Mouse (Mus musculus): ENCODE measurements around the gene Stat6.
A peak's percentile ranks its signal among the peaks of the same experiment; 100 is the strongest.

Stat6 gene

DNA sequence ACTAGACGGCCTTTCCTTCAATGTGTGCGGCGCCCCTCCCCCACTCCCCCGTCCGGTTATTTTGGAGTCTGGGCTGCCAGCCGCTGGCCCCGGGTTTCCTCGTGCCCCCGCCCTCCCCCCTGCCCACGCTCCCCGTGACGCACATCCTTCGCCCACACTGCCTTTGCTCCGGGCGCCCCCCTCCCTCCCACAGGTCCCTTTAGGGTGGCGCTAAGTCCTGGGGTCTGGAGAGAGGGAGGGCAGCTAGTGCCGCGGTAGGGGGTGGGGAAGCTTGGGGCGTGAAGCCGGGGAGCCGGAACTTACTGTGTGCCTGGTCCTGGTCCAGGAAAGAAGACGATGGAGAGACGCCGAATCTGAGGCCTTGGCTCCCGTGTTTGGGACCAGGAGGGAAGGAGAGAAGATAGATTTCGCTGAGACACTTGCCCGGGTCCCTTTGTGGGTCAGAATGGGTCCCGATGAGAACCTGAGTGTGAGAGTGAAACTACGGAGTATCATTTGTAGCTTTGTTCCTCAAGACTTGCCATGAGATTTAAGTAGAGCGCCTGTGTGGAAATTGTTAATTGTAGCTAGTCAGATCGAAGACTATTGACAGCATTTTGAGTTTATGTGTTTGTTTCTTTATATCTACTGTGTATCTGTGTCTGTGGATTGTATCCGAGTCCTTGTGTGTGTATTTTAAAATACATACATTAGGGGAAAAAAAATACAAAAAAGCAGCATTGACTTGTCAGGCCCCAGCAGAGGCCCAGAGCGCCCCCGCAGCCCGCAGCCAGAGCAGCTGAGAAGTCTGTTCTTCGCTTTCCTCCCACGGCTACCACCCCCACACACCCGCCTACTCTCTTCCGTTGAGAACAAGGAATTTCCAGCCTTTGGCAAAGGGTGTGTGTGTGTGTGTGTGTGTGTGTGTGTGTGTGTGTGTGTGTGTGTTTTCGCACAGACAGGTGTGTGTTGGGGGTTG, 25.6 kb downstream of the Stat6 start, which contains the start of gene Nab2:
Nab2 (minus strand) TSS at position 476 of the 958 bp plus-strand sequence.
- Histone ChIP-seq H3K36me3 (ENCODE audit: control insufficient read depth, insufficient read depth, low read length, poor library complexity, severe bottlenecking) (no peaks in the 10 kb centered on the region; the same call in none of the 2 replicates), H3K27me3 (ENCODE audit: control insufficient read depth, insufficient read depth, low read length, poor library complexity, severe bottlenecking) (no peaks in the 10 kb centered on the region)
- peak; percentile 95 for DNase-seq (ENCODE audit: low read depth, low spot score)

DNA sequence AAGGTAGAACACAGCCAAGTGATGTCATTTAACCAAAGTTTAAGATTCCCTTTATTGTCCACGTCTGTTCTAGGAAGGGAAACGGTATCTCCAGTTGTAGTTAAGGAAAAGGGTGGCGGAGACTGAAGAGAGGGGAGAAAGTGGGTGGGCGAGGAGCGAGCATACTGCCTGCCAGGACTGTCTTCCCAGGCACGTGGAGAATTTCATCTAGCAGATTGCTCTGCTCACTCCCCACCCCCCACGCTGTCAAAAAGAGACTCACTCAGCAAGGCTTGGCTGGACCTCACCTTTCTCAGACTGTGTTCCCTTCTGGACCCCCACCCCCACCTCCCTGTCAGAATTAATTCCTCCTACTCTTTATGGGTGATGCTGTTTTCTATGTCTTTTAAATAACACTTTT, 26.4 kb downstream of the Stat6 start:
- no peaks in the 10 kb centered on the region for H3K27me3 ChIP-seq (ENCODE audit: control insufficient read depth, insufficient read depth, low read length, poor library complexity, severe bottlenecking)
- no peak for DNase-seq (ENCODE audit: low read depth, low spot score)
- no peaks in the 10 kb centered on the region; the same call in 1 of the 2 replicates for H3K36me3 ChIP-seq (ENCODE audit: control insufficient read depth, insufficient read depth, low read length, poor library complexity, severe bottlenecking)

DNA sequence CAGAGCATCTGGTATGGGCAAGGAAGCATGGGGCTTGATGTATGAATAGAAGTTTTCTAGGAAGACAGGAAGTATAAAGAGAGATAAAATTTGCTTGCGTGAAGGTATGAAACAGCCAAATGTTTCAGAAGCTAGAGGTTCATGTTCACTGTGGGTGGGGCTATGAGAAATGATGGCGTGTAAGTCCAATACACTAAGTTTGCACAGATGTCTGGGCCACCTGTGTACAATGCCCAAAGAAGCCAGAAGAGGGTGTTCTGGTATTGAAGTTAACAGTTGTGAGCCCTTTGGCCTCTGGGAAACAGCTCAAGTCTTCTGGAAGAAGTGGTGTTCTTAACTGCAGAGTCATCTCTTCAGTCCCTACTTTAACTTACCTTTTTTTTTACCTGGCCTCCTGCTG, 27.4 kb downstream of the Stat6 start:
- Histone ChIP-seq H3K27me3 (ENCODE audit: control insufficient read depth, insufficient read depth, low read length, poor library complexity, severe bottlenecking) (no peaks in the 10 kb centered on the region), H3K36me3 (ENCODE audit: control insufficient read depth, insufficient read depth, low read length, poor library complexity, severe bottlenecking) (no peaks in the 10 kb centered on the region)
- DNase-seq (ENCODE audit: low read depth, low spot score), result peak; percentile 46

DNA sequence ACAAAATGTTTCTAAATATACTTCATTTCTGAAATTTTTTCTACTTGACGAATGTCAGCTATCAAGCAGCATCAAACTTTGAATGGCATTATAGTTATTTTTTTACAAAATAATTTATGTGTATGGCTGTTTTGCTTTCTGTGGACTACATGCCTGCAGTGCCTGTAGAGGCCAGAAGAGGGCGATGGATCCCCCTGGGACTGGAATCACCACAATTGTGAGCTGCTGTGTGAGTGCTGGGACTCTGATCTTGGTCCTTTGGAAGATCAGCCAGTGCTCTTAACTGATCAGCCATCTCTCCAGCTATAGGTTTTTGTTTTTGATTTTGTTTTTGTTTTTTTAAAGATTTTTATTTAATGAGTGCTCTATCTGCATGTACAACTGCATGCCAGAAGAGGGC, 28.5 kb downstream of the Stat6 start:
- Histone ChIP-seq H3K27me3 (ENCODE audit: control insufficient read depth, insufficient read depth, low read length, poor library complexity, severe bottlenecking) (no peaks in the 10 kb centered on the region), H3K36me3 (ENCODE audit: control insufficient read depth, insufficient read depth, low read length, poor library complexity, severe bottlenecking) (no peaks in the 10 kb centered on the region)
- DNase-seq (ENCODE audit: low read depth, low spot score), result peak; percentile 76

DNA sequence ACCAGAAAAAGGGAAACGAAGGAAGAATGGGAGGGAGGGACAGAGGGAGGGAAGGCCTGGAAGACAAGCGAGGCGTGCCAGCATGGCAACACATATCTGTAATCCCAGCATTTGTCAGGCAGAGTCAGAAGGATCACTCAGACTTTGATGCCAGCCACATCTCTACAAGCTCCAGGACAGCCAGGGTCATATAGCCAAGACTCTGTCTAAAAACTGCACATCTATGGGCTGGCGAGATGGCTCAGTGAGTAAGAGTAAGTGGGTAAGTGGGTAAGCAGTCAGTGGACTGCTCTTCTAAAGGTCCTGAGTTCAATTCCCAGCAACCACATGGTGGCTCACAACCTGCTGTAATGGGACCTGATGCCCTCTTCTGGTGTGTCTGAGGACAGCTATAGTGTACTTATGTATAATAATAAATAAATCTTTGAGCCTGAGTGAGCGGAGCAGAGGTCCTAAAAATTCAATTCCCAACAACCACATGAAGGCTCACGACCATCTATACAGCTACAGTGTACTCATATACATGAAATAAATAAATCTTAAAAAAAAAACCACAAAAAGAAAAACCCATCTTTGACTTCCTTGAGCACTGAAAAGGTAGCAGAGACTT, 31.4 kb downstream of the Stat6 start:
- Histone ChIP-seq H3K36me3 (ENCODE audit: control insufficient read depth, insufficient read depth, low read length, poor library complexity, severe bottlenecking) (no peaks in the 10 kb centered on the region), H3K27me3 (ENCODE audit: control insufficient read depth, insufficient read depth, low read length, poor library complexity, severe bottlenecking) (no peaks in the 10 kb centered on the region)
- DNase-seq (ENCODE audit: low read depth, low spot score), result no peak

DNA sequence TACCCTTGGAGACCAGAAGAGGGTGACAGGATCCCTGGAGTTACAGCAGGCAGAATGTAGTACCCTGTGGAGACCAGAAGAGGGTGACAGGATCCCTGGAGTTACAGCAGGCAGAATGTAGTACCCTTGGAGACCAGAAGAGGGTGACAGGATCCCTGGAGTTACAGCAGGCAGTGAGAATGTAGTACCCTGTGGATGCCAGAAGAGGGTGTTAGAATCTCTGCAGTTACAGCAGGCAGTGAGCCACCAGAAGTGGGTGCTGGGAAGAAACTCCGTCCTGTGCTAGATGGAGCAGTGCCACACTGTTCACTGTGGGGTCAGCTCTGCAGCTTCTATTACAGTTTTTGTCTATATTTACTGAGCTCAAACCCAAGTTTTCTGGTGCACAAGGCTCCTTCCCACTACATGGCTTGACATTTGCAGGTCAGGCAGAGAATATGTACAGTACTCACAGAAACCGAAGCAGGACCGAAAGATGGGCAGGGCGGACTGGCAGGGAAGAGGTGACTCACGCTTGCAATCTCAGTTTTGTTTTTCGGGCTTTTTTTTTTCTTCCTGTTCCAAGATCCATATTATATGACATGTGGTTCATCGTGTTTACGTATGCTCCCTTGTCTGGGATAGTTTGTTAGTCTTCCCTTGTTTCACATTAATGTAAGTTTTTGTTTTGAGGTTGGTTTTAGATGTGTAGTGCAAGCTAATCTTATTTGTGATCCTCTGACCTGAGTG, 32.2 kb downstream of the Stat6 start:
- no peaks in the 10 kb centered on the region for H3K36me3 ChIP-seq (ENCODE audit: control insufficient read depth, insufficient read depth, low read length, poor library complexity, severe bottlenecking)
- peak; percentile 78 for DNase-seq (ENCODE audit: low read depth, low spot score)

DNA sequence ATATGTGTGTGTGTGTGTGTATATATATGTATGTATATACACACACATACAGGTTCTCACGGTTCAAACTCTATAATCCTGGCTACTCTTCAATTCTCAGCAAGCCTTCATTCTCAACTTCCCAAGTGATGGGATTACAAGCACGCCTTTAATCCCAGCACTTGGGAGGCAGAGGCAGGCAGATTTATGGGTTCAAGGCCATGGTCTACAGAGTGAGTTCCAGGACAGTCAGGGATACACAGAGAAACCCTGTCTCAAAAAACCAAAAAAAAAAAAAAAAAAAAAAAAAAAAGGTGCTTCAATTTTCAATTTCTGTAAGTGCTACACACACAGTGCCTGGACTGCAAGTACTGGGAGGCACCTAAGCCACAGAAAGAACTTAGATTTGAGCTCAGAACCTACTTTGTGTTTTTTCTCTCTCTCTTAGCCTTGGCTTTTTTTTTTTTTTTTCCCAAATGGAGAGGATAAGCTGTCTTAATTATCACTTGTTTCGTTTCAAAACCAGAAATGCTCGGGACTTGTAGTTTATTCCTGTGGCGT, 33.1 kb downstream of the Stat6 start:
- Histone ChIP-seq H3K27me3 (ENCODE audit: control insufficient read depth, insufficient read depth, low read length, poor library complexity, severe bottlenecking) (no peaks in the 10 kb centered on the region), H3K36me3 (ENCODE audit: control insufficient read depth, insufficient read depth, low read length, poor library complexity, severe bottlenecking) (no peaks in the 10 kb centered on the region)
- no peak for DNase-seq (ENCODE audit: low read depth, low spot score)

More for the DNA sequence above, 32.2 kb downstream of the Stat6 start:
- H3K27me3 ChIP-seq (ENCODE audit: control insufficient read depth, insufficient read depth, low read length, poor library complexity, severe bottlenecking), result no peaks in the 10 kb centered on the region

DNA sequence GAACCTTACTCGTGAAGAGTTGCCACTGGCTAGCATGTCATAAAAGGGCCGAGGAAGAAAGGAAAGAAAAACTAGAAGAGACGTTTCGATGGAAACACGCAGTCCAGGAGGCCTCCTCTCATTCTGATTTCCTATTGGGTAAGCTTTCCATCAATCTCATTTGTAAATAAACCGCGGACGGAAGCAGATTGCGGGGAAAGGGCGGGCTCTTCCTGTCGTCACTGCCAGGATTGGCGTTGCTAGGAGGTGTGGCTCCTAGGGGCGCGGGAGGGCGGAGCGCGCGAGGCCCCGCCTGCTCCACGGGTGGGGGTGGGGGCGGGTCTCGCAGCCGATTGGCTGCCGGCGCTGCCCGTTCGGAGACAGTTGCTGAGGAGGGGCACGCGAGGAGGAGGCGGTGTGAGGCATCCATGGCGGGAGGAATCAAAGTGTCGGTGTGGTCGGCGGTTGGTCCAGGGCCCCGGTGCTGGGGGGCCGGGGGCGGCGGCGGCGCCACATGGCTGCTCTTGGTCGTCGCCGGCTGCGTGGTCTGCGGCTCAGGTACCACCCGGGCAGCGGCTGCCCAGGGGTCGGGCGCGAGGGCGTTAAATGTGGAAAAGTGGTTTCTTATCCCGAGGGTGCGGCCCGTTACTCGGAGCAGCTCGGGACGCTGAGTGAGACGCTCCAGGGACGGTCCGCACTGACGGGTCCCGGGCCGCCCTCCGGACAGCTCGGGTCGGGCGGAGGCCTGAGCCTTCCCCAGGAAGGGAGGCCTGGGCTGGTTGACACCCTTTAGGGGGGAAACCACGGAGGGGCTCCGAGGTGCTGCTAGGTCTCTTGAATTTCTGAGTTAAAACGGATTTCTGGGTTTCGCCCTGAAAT, 34.1 kb downstream of the Stat6 start:
- no peaks in the 10 kb centered on the region for H3K27me3 ChIP-seq (ENCODE audit: control insufficient read depth, insufficient read depth, low read length, poor library complexity, severe bottlenecking)
- DNase-seq (ENCODE audit: low read depth, low spot score), result peak; percentile 99
- H3K36me3 ChIP-seq (ENCODE audit: control insufficient read depth, insufficient read depth, low read length, poor library complexity, severe bottlenecking), result no peaks in the 10 kb centered on the region

DNA sequence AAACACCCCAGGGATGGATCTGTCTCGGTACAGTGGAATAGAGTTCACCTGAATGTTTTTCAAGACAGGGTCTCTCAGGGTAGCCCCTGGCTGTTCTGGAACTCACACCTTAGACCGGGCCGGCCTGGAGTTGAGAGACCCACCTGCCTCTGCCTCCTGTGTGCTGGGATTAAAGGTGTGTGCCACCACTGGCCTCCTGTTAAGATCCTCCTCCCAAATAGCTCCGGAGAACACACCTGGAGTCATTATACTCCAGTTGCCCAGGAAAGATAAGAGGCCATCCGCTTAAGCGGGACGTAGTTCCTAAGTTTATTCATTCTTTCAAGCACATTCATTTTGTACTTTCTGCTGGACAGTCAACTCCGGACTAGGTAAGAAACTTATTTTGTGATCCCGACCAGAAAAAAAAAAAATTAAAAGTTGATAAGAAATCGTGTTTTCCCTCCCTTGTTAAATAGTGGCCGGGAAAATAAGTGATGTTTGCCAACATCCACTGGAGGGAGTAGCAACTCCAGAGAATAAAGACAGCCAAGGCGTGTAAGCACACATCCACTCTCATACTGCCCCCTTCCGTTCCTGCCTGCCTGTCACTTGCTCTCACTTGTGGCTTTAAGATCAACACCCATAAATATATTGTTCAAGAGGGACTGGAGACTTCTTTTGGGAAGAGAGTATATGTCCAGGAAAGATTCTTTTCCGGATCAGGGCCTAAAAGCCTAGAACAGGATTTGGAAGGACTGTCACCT, 35.0 kb downstream of the Stat6 start:
- peak; percentile 84 for DNase-seq (ENCODE audit: low read depth, low spot score)
- H3K27me3 ChIP-seq (ENCODE audit: control insufficient read depth, insufficient read depth, low read length, poor library complexity, severe bottlenecking), result no peaks in the 10 kb centered on the region
- no peaks in the 10 kb centered on the region for H3K36me3 ChIP-seq (ENCODE audit: control insufficient read depth, insufficient read depth, low read length, poor library complexity, severe bottlenecking)

DNA sequence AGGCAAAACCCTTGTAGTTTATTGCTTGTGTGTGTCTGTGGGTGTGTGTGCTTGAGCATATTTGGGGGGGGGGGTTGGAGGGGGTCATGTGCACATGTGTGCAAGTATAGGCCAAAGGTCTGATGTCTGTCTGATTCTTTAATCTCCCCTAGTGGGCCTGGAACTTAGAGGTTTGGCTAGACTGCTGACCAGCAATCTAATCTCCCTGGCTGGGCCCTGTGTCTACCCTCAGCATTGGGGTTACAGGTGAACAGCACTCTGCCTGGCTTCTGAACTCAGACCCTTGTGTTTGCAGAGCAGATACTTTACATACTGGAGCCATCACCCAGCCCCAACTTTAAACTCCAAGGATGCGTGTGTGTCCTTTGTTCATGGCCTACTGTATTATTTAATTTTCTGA, 36.4 kb downstream of the Stat6 start:
- Histone ChIP-seq H3K36me3 (ENCODE audit: control insufficient read depth, insufficient read depth, low read length, poor library complexity, severe bottlenecking) (no peaks in the 10 kb centered on the region), H3K27me3 (ENCODE audit: control insufficient read depth, insufficient read depth, low read length, poor library complexity, severe bottlenecking) (no peaks in the 10 kb centered on the region)
- DNase-seq (ENCODE audit: low read depth, low spot score), result no peak

DNA sequence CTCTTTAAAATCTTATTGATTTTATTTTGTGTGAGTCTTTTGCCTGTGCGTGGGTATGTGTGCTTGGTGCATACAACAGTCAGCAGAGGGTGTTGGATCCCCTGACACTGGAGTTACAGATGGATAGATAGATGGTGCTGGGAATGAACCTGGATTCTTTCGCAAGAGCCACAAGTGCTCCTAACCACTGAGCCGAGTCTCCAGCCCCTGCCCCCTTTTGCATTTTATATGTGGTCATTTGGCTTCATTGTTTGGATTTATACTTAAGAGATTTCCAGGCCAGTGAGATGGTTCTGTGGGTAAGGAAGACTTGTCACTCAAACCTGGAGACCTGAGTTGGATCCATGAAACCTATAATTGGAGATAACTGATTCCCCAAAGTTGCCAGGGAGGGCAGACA, 37.1 kb downstream of the Stat6 start:
- no peaks in the 10 kb centered on the region for H3K27me3 ChIP-seq (ENCODE audit: control insufficient read depth, insufficient read depth, low read length, poor library complexity, severe bottlenecking)
- no peak for DNase-seq (ENCODE audit: low read depth, low spot score)
- no peaks in the 10 kb centered on the region for H3K36me3 ChIP-seq (ENCODE audit: control insufficient read depth, insufficient read depth, low read length, poor library complexity, severe bottlenecking)

DNA sequence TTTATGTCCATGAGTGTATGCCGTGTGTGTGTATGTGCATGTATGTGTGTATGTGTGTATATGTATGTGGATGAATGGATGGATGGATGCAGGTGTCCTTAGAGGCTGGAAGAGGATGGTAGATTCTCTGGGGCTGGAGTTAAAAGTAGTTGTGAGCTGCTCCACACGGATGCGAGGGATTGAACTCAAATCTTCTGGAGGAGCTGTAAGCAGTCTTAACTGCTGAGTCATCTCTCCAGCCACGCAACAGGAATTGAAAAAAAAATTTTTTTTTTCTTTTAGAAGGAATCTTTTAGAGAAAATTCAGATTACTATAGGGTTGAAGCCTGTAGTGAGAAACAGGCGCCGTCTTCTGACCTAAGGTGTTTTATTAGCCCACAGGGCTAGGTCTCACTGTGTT, 40.1 kb downstream of the Stat6 start:
- Histone ChIP-seq H3K27me3 (ENCODE audit: control insufficient read depth, insufficient read depth, low read length, poor library complexity, severe bottlenecking) (no peaks in the 10 kb centered on the region), H3K36me3 (ENCODE audit: control insufficient read depth, insufficient read depth, low read length, poor library complexity, severe bottlenecking) (no peaks in the 10 kb centered on the region)
- no peak for DNase-seq (ENCODE audit: low read depth, low spot score)

DNA sequence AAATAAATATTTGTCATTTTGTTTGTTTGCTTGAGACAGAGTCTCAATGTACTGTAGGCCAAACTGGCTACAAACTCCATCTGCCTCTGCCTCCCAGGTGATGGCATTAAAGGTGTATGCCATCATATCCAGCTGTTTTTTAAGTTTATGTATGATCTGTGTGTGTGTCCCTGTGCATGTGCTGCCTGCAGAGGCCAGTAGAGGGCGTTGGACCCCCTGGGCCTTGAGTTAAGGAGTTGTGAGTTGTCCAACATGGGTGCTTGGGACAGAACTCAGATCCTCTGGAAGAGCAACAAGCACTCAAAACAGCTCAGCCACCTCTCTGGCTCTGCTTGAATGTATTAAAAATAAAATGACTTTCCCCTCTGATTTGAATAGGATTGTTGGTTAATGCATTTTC, 48.3 kb downstream of the Stat6 start:
- peaks cover 8% of the 10 kb centered on the region for H3K36me3 ChIP-seq (ENCODE audit: control insufficient read depth, insufficient read depth, low read length, poor library complexity, severe bottlenecking)
- no peak for DNase-seq (ENCODE audit: low read depth, low spot score)
- H3K27me3 ChIP-seq (ENCODE audit: control insufficient read depth, insufficient read depth, low read length, poor library complexity, severe bottlenecking), result no peaks in the 10 kb centered on the region

All from splenic B cell, adult 2 months (primary cell).